Mouse (Mus musculus): Measurements from ENCODE around the gene Ptcd3. TPM values are rescaled to one million over a fixed set of nuclear protein-coding genes. Genes with fewer than 3 reads are reported as not detected.
A peak's percentile ranks its signal among the peaks of the same experiment; 100 is the strongest.
"Not testable (repeated sequence)": the region's sequence is repeated elsewhere in the genome, so short reads cannot be mapped to it uniquely, and the experiment has no call there.

Gene Ptcd3
- total RNA-seq, 2 experiments from 2014 or later = 68.8 to 73.8 TPM

DNA sequence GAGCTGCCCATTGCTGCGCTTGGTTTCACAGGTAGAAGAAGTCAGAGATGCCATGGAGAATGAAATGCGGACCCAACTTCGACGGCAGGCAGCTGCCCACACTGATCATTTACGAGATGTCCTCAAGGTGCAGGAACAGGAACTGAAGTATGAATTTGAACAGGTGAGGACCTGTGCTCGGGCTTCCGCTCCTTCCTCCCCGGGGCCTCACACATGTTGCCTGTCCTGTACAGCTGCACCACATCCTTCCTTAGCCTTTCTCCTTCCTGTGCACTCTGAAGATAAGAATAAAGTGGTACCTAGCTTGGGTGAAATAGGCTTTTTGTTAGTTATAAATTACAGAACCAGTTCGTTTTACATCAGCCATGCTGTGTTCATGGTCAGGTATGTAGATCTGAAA lies 37.2 kb downstream of the Ptcd3 start:
- DNase-seq (ENCODE audit: low spot score in 2 of 2) = no peak

- DNase-seq (ENCODE audit: low spot score in 2 of 2) = no peak
Measured at GRCm38 (mm10) chr6:71868809-71869208, 39.7 kb downstream of the Ptcd3 start.

GRCm38 (mm10) chr6:71867751-71868150 lies 40.8 kb downstream of the Ptcd3 start:
- no peak for DNase-seq (ENCODE audit: low spot score in 2 of 2)

DNA sequence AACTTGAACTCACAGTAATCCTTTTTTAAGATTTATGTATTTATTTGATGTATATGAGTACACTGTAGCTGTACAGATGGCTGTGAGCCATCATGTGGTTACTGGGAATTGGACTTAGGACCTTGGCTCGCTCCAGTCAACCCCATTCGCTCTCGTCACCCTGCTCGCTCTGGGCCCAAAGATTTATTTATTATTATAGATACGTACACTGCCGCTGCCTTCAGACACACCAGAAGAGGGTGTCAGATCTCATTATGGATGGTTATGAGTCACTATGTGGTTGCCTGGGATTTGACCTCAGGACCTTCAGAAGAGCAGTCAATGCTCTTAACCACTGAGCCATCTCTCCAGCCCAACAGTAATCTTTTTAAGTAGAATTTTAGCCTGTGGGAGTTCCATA lies 61.6 kb downstream of the Ptcd3 start:
- not testable (repeated sequence) for DNase-seq (ENCODE audit: low spot score in 2 of 2)

DNA sequence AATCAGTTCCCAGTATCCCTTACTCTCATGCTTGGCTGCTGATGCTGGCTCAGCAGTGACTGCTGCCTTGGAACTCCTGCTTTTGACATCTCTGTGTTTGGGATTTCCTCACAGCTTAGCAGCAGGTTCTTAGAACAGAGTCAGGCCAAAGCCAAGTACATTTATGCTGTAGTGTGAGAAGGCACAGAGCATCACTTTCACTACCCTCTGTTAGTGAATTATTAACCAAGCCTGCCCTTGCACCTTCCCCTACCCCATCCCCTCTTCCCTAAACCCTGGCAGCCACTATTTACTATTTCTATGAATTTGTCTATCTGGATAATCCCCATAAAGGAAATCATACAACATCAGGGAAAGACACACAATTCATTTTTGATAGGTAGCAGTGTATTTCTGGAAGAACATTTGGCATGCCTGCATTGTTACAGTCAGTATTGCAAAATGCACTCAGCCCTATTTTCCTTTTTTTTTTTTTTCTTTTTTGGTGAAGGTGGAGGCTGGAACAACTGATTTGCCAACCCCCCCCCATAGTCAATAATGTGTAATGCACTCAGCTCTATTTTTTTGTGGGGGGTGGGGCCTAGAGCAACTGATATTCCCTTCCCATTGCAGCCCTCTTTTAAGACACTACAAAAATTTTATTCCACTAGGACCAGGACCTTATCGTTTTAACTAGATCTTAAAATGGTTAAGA lies 67.8 kb downstream of the Ptcd3 start:
- DNase-seq (ENCODE audit: low spot score in 2 of 2) = no peak

DNA sequence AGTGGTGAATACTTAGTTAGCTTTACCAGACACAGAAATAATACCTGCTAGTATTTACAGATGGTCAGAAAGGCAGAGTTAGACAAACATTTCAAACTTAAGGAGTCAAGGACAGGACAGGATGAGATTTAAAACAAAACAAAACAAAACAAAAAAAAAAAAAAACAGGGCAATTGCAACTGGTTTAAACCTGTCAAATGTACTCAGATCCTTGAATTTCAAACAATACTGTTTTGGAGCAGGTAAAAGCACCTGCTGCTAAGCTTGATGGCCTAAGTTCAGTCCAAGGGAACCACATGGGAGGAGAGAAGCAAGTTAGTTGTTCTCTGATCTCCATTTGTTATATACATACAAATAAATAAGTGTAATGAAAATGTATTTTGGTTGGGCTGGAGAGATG lies 68.7 kb downstream of the Ptcd3 start:
- DNase-seq (ENCODE audit: low spot score in 2 of 2) = no peak

DNA sequence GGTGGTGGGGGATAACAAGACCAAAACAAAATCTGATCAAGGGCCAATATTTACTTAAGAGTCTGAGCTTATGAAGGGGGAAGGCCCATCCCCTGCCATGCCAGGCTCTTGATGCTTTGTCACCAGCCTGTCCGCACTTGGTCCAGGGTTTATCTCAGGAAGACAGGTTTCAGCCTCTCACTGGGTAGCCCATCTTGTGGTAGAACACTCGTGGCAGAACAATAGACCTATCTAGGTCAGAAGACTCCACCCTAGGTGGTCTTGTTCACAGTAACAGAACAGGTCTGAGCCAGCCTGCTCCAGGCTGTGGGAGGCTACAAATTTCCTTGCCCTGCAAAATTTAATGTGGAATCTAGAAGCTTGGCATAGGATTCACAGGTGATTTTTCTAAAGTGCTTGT lies 71.7 kb downstream of the Ptcd3 start:
- DNase-seq (ENCODE audit: low spot score in 2 of 2) = no peak

DNA sequence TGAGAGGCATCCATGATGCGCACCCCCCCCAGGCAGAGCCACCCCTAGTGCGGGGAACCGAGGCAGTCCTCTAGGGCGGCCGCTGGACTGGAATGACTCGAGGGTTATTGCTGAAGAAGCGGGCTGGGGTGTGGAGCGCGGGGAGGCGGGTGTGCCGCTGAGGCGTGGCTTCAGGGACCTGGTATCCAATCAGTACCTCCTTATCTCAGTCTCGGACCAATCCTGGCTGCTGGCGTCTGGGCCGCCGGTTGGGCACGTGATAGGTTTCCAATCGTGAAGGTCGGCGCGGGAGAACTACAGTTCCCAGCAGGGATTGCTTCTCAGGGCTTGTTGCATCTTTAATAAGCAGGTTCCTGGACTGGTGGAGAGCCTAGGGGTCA lies 77.0 kb downstream of the Ptcd3 start:
- peak; percentile 91 to 94 for DNase-seq (ENCODE audit: low spot score in 2 of 2)

DNA sequence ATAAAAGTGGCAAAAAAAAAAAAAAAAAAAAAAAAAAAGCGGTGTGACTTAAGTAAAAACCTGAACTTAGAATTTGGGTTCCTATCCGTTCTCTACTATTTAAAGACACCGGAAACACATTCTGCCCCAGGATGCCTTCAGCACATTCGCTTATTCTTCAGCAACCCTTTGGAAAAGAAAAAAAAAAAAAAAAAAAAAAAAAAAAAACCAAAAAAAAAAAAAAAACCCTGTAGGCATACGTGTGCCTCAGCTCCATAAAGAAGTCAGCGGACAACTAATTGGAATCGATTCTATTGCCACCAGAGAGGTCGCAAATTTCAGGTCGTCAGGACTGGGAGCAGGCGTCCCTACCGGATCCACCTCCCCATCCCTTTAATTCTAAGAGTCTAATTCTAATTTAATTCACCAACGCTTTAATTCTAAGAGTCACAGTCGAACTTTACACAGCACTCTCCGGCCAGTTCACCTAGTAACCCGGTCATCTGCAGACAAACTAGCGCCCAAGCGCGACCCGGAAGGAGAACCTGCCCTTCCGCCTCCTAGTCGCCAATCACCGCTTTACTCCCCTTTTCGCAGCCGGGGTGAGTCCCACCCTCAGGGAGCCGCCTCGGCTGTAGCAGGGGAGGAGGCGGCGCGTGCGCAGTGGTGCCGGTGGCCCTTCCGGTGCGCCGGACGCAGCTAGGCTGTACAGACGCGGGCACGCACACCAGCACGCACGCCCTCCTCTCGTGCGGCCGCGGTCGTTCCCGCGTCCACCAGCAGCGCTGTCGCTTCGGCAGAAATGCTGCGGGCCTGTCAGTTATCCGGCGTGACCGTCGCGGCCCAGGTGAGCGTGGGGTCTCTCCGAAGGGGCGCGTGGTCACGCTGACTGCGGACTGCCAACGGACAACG lies 77.6 kb downstream of the Ptcd3 start, which contains the start of gene Immt:
TSS of gene Immt (plus strand) at position 642 of the 891 bp plus-strand sequence.
- DNase-seq (ENCODE audit: low spot score in 2 of 2) = peak; percentile 94 to 97

Other genes starting within 250 kb of the Ptcd3 start
- 100 to 1,000 TPM; 158 to 166 TPM for gene Reep1, start 201.2 kb downstream of the Ptcd3 start, total RNA-seq (2021)
- gene Mrpl35, start 81.8 kb downstream of the Ptcd3 start, total RNA-seq (2021) = 10 to 100 TPM; 27.8 to 34.2 TPM
- gene Immt, start 77.4 kb downstream of the Ptcd3 start, total RNA-seq (2021) = 100 to 1,000 TPM; 142 TPM
- 10 to 100 TPM; 35.2 to 36.2 TPM for gene Polr1a, start 303 bp upstream of the Ptcd3 start, total RNA-seq (2021)
- gene St3gal5, start 188.8 kb upstream of the Ptcd3 start, total RNA-seq (2021) = 10 to 100 TPM; 93.2 to 93.9 TPM